27 mouse cellular contexts compared by ENCODE assay signal in genomic region chr6:39433174-39433573, GRCm38 (mm10). TPM values are rescaled to one million over a fixed set of nuclear protein-coding genes. Genes with fewer than 3 reads are reported as not detected.
A peak's percentile ranks its signal among the peaks of the same experiment; 100 is the strongest.
DNase-seq lines count a peak whose midpoint lies in the region; ATAC-seq lines count a peak whose summit lies in the region.
"Had no signal": no experiment of that assay in that cellular context is flagged by ENCODE, and none has a peak within 500 bp of the region (broad histone marks: within the 10 kb centered on the region; RNA-seq: fewer than 3 reads in every experiment).

No protein-coding gene starts in this region.

- ATAC-seq in liver, embryonic 12.5 days, result no peak
- no peak for ATAC-seq in midbrain, embryonic 15.5 days (replicated peaks)
- ATAC-seq in liver, embryonic 15.5 days (ENCODE audit: insufficient read depth), result no peak
- ATAC-seq in megakaryocyte-erythroid progenitor cell, adult 5-6 weeks (replicated peaks; ENCODE audit: low FRiP score, low TSS enrichment, poor library complexity, severe bottlenecking), result no peak
- no peak for ATAC-seq in neural tube, embryonic 15.5 days (ENCODE audit: low FRiP score)
- ATAC-seq: forebrain, embryonic 14.5 days; hindbrain, embryonic 16.5 days; Patski had no signal

- DNase-seq in liver, result no peak
- no peak for DNase-seq in midbrain, embryonic 10.5 days (ENCODE audit: low spot score)
- DNase-seq: adrenal gland, postnatal 10 days; adrenal gland, postnatal 36 days; B cell, adult 2 months; cerebellum, adult 18-20 months; cerebellum, adult 9-10 months; cerebellum, postnatal 14 days; gastrocnemius, postnatal 25 days; heart, adult 18-20 months; heart, postnatal 10 days; heart, postnatal 4 days had no signal

- no peaks in the 10 kb centered on the region for H3K36me3 ChIP-seq in liver, embryonic 12.5 days
- no peaks in the 10 kb centered on the region for H3K36me3 ChIP-seq in midbrain, embryonic 10.5 days
- no peaks in the 10 kb centered on the region for H3K36me3 ChIP-seq in midbrain, embryonic 15.5 days (replicated peaks)
- H3K36me3 ChIP-seq in liver, embryonic 15.5 days (replicated peaks), result no peaks in the 10 kb centered on the region
- H3K36me3 ChIP-seq in neural tube, embryonic 15.5 days, result no peaks in the 10 kb centered on the region
- H3K36me3 ChIP-seq: forebrain, embryonic 10.5 days; G1E; heart, embryonic 12.5 days; heart, embryonic 15.5 days; hindbrain, embryonic 12.5 days had no signal

- H3K9me3 ChIP-seq in liver, embryonic 12.5 days (replicated peaks), result no peaks in the 10 kb centered on the region
- no peaks in the 10 kb centered on the region for H3K9me3 ChIP-seq in midbrain, embryonic 10.5 days (replicated peaks)
- no peaks in the 10 kb centered on the region for H3K9me3 ChIP-seq in midbrain, embryonic 15.5 days
- no peaks in the 10 kb centered on the region for H3K9me3 ChIP-seq in liver, embryonic 15.5 days (replicated peaks)
- H3K9me3 ChIP-seq in neural tube, embryonic 15.5 days (replicated peaks), result no peaks in the 10 kb centered on the region
- H3K9me3 ChIP-seq: forebrain, embryonic 10.5 days; G1E; heart, embryonic 12.5 days; heart, embryonic 15.5 days; hindbrain, embryonic 12.5 days had no signal

- no peaks in the 10 kb centered on the region for H3K27me3 ChIP-seq in liver, embryonic 12.5 days (replicated peaks)
- no peaks in the 10 kb centered on the region for H3K27me3 ChIP-seq in midbrain, embryonic 10.5 days (ENCODE audit: low read depth, poor library complexity, severe bottlenecking)
- H3K27me3 ChIP-seq in midbrain, embryonic 15.5 days (replicated peaks), result no peaks in the 10 kb centered on the region
- H3K27me3 ChIP-seq in liver, embryonic 15.5 days, result no peaks in the 10 kb centered on the region
- no peaks in the 10 kb centered on the region for H3K27me3 ChIP-seq in neural tube, embryonic 15.5 days (replicated peaks)
- H3K27me3 ChIP-seq: CH12.LX; heart, embryonic 12.5 days; heart, embryonic 15.5 days; hindbrain, embryonic 12.5 days; Patski had no signal

- H3K4me2 ChIP-seq in liver, embryonic 12.5 days, result no peak overlapping the region
- no peak overlapping the region for H3K4me2 ChIP-seq in midbrain, embryonic 15.5 days
- H3K4me2 ChIP-seq in liver, embryonic 15.5 days, result no peak overlapping the region
- no peak overlapping the region for H3K4me2 ChIP-seq in neural tube, embryonic 15.5 days
- H3K4me2 ChIP-seq: heart, embryonic 12.5 days; heart, embryonic 15.5 days; hindbrain, embryonic 12.5 days had no signal

- peak overlapping the region; percentile 72 for H3K27ac ChIP-seq in liver, embryonic 12.5 days
- H3K27ac ChIP-seq in midbrain, embryonic 10.5 days (replicated peaks), result peak overlapping the region; percentile 67; the same call in 1 of the 2 replicates
- no peak overlapping the region for H3K27ac ChIP-seq in midbrain, embryonic 15.5 days
- H3K27ac ChIP-seq in liver, embryonic 15.5 days (replicated peaks), result peak overlapping the region; percentile 51
- H3K27ac ChIP-seq in neural tube, embryonic 15.5 days (replicated peaks), result no peak overlapping the region
- H3K27ac ChIP-seq: forebrain, embryonic 10.5 days; heart, embryonic 15.5 days; hindbrain, embryonic 12.5 days had no signal

- WGBS in liver, embryonic 12.5 days (ENCODE audit: insufficient replicate concordance), result 74% methylated on average over 4 of the region's 4 CpGs
- WGBS in midbrain, embryonic 10.5 days, result 88% methylated on average over 4 of the region's 4 CpGs
- WGBS in midbrain, embryonic 15.5 days, result 80% methylated on average over 4 of the region's 4 CpGs
- 86% methylated on average over 4 of the region's 4 CpGs for WGBS in liver, embryonic 15.5 days (ENCODE audit: insufficient replicate concordance)
- WGBS in neural tube, embryonic 15.5 days, result 86% methylated on average over 4 of the region's 4 CpGs

- H3K4me1 ChIP-seq in liver, embryonic 12.5 days, result peaks cover 69% of the 10 kb centered on the region
- H3K4me1 ChIP-seq in midbrain, embryonic 10.5 days, result peaks cover 21% of the 10 kb centered on the region
- no peaks in the 10 kb centered on the region for H3K4me1 ChIP-seq in midbrain, embryonic 15.5 days
- H3K4me1 ChIP-seq in liver, embryonic 15.5 days (replicated peaks), result peaks cover 65% of the 10 kb centered on the region
- no peaks in the 10 kb centered on the region for H3K4me1 ChIP-seq in neural tube, embryonic 15.5 days
- H3K4me1 ChIP-seq: heart, embryonic 12.5 days; heart, embryonic 15.5 days had no signal

- H3K4me3 ChIP-seq in liver, embryonic 12.5 days, result no peak overlapping the region
- H3K4me3 ChIP-seq in midbrain, embryonic 10.5 days, result no peak overlapping the region
- no peak overlapping the region for H3K4me3 ChIP-seq in midbrain, embryonic 15.5 days
- no peak overlapping the region for H3K4me3 ChIP-seq in liver, embryonic 15.5 days (replicated peaks)
- no peak overlapping the region for H3K4me3 ChIP-seq in neural tube, embryonic 15.5 days (replicated peaks)
- H3K4me3 ChIP-seq: forebrain, embryonic 10.5 days; heart, embryonic 12.5 days; heart, embryonic 15.5 days; hindbrain, embryonic 12.5 days had no signal

- no peak overlapping the region for H3K9ac ChIP-seq in liver, embryonic 12.5 days
- no peak overlapping the region for H3K9ac ChIP-seq in midbrain, embryonic 15.5 days
- H3K9ac ChIP-seq in liver, embryonic 15.5 days, result no peak overlapping the region
- no peak overlapping the region for H3K9ac ChIP-seq in neural tube, embryonic 15.5 days (replicated peaks)
- H3K9ac ChIP-seq: heart, embryonic 12.5 days; heart, embryonic 15.5 days; hindbrain, embryonic 12.5 days had no signal

RNA-seq across cellular contexts. Expression of gene Mkrn1, which starts 12.9 kb away (rescaled TPM):
- polyA plus RNA-seq in liver, embryonic 12.5 days (2016; fragmentation: Nextera tagmentation; extraction: Ambion mirVana), result 160 and 163 TPM in 2 replicates
- polyA plus RNA-seq in midbrain, embryonic 10.5 days (2016; fragmentation: Nextera tagmentation; extraction: Ambion mirVana), result 88.2 and 104 TPM in 2 replicates
- 269 TPM in 2 replicates for polyA plus RNA-seq in midbrain, embryonic 15.5 days (2015; fragmentation: Nextera tagmentation; extraction: Ambion mirVana)
- polyA plus RNA-seq in liver, embryonic 15.5 days (2015; fragmentation: Nextera tagmentation; extraction: Ambion mirVana), result 229 and 259 TPM in 2 replicates
- 91.2 and 104 TPM in 2 replicates for total RNA-seq in megakaryocyte-erythroid progenitor cell, adult 5-6 weeks (2014; fragmentation: Nextera tagmentation)
- 63.3 and 64.2 TPM in 2 replicates for total RNA-seq in megakaryocyte-erythroid progenitor cell, adult 5-6 weeks (2017)
- 203 and 231 TPM in 2 replicates for polyA plus RNA-seq in neural tube, embryonic 15.5 days (2015; fragmentation: Nextera tagmentation; extraction: Ambion mirVana)

RNA-seq across cellular contexts. Expression of gene Rab19, which starts 52.2 kb away (rescaled TPM):
- 0.11 and 0.27 TPM in 2 replicates for polyA plus RNA-seq in liver, embryonic 12.5 days (2016; fragmentation: Nextera tagmentation; extraction: Ambion mirVana)
- 0.28 and 0.30 TPM in 2 replicates for polyA plus RNA-seq in midbrain, embryonic 10.5 days (2016; fragmentation: Nextera tagmentation; extraction: Ambion mirVana)
- polyA plus RNA-seq in midbrain, embryonic 15.5 days (2015; fragmentation: Nextera tagmentation; extraction: Ambion mirVana), result 0.31 and 0.36 TPM in 2 replicates
- 0.28 and 0.37 TPM in 2 replicates for polyA plus RNA-seq in liver, embryonic 15.5 days (2015; fragmentation: Nextera tagmentation; extraction: Ambion mirVana)
- 0.20 and 0.92 TPM in 2 replicates for total RNA-seq in megakaryocyte-erythroid progenitor cell, adult 5-6 weeks (2014; fragmentation: Nextera tagmentation)
- 1.1 and 4.4 TPM in 2 replicates for total RNA-seq in megakaryocyte-erythroid progenitor cell, adult 5-6 weeks (2017)
- polyA plus RNA-seq in neural tube, embryonic 15.5 days (2015; fragmentation: Nextera tagmentation; extraction: Ambion mirVana), result 0.09 and 1.9 TPM in 2 replicates
- total RNA-seq: adrenal gland, adult 18-20 months had no signal
- polyA plus RNA-seq: G1E had no signal

RNA-seq across cellular contexts. Expression of gene Slc37a3, which starts 55.7 kb away (rescaled TPM):
- polyA plus RNA-seq in liver, embryonic 12.5 days (2016; fragmentation: Nextera tagmentation; extraction: Ambion mirVana), result 8.0 and 10.3 TPM in 2 replicates
- 45.3 and 51.4 TPM in 2 replicates for polyA plus RNA-seq in midbrain, embryonic 10.5 days (2016; fragmentation: Nextera tagmentation; extraction: Ambion mirVana)
- polyA plus RNA-seq in midbrain, embryonic 15.5 days (2015; fragmentation: Nextera tagmentation; extraction: Ambion mirVana), result 62.8 and 65.8 TPM in 2 replicates
- polyA plus RNA-seq in liver, embryonic 15.5 days (2015; fragmentation: Nextera tagmentation; extraction: Ambion mirVana), result 9.1 and 9.3 TPM in 2 replicates
- 6.6 and 14.7 TPM in 2 replicates for total RNA-seq in megakaryocyte-erythroid progenitor cell, adult 5-6 weeks (2014; fragmentation: Nextera tagmentation)
- total RNA-seq in megakaryocyte-erythroid progenitor cell, adult 5-6 weeks (2017), result 1.7 and 1.9 TPM in 2 replicates
- polyA plus RNA-seq in neural tube, embryonic 15.5 days (2015; fragmentation: Nextera tagmentation; extraction: Ambion mirVana), result 52.6 and 53.1 TPM in 2 replicates

Comparison
In these comparisons a context has a peak if more than half of its experiments do, and no peak if none do; other contexts are left out.
1. H3K27ac ChIP-seq: peak in liver, embryonic 12.5 days (single experiment), midbrain, embryonic 10.5 days (single experiment) and liver, embryonic 15.5 days (single experiment); none in midbrain, embryonic 15.5 days (single experiment) and neural tube, embryonic 15.5 days (single experiment).